ENCODE assay signal across 25 mouse cellular contexts in the genomic region with DNA sequence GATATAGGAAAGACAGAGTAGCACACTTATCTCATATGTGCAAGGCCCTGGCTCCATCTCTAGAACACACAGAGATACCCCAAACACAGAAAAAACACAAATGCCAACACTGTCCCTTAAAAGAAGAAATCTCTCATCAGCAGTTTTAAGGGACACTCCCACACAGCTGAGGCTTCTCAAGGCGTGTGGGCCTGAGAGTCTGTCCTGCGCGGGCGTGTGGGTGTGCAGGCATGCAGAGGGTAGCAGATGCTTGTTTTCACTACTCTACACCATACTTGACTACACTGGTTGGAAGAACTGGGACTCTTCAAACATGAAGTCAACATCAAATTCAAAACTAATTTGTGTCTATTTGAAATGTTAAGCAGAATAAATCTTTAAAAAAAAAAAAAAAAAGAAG. TPM values are rescaled to one million over a fixed set of nuclear protein-coding genes. Genes with fewer than 3 reads are reported as not detected.
DNase-seq lines count a peak whose midpoint lies in the region; TF ChIP-seq lines count a peak whose summit lies in the region.
"Had no signal": no experiment of that assay in that cellular context is flagged by ENCODE, and none has a peak within 500 bp of the region (broad histone marks: within the 10 kb centered on the region; RNA-seq: fewer than 3 reads in every experiment).

No protein-coding gene starts in this region.

- H3K27ac ChIP-seq in layer of hippocampus, adult 2 months = no peak overlapping the region
- H3K27ac ChIP-seq: forebrain, embryonic 13.5 days; hindbrain, embryonic 10.5 days; intestine, embryonic 15.5 days; kidney, embryonic 15.5 days; stomach, embryonic 15.5 days had no signal

- no peak overlapping the region for H3K4me3 ChIP-seq in layer of hippocampus, adult 2 months
- H3K4me3 ChIP-seq: forebrain, embryonic 13.5 days; heart, embryonic 12.5 days; hindbrain, embryonic 10.5 days; intestine, embryonic 15.5 days; kidney, embryonic 15.5 days; stomach, embryonic 15.5 days had no signal

- DNase-seq in layer of hippocampus, adult 2 months (ENCODE audit: low spot score in 2 of 2) = peak; percentile 51 to 76
- DNase-seq in layer of hippocampus, adult 9-10 months (ENCODE audit: low spot score) = no peak
- peak; percentile 55 to 67 for DNase-seq in right cerebral cortex, adult 2 months (ENCODE audit: low spot score in 2 of 2)
- DNase-seq in right cerebral cortex, postnatal 10 days (ENCODE audit: low spot score in 2 of 2) = no peak
- peak; percentile 72 for DNase-seq in layer of hippocampus, adult 9-11 months
- DNase-seq in right cerebral cortex, postnatal 36 days (ENCODE audit: low spot score in 2 of 2) = peak; percentile 63 to 78
- DNase-seq in embryo, embryonic 11 days = no peak
- DNase-seq: adrenal gland, adult 2 months; cerebellum, adult 11-12 months; cerebellum, postnatal 36 days; gastrocnemius, postnatal 25 days; heart, adult 18-20 months; heart, postnatal 10 days; kidney, postnatal 36 days; lung, postnatal 4 days had no signal

- TF ChIP-seq CTCF in layer of hippocampus, adult 2 months (conservative IDR thresholded peaks at IDR 0.05) = no peak

RNA-seq across cellular contexts. Expression of a gene that starts 16.6 kb away (rescaled TPM):
- 10 to 100 TPM; 76.1 to 76.8 TPM for total RNA-seq in layer of hippocampus, adult 2 months (2021)

RNA-seq across cellular contexts. Expression of a gene that starts 19.7 kb away (rescaled TPM):
- total RNA-seq in layer of hippocampus, adult 2 months (2021) = not detected
- total RNA-seq: gastrocnemius, postnatal 25 days; heart, adult 18-20 months; heart, postnatal 10 days; liver, adult 2 months; megakaryocyte-erythroid progenitor cell, adult 5-6 weeks; MEL; midbrain, postnatal 0 days had no signal

RNA-seq across cellular contexts. Expression of a gene that starts 44.8 kb away (rescaled TPM):
- 10 to 100 TPM; 15.1 to 15.4 TPM for total RNA-seq in layer of hippocampus, adult 2 months (2021)

Comparison
In these comparisons a context has a peak if more than half of its experiments do, and no peak if none do; other contexts are left out.
1. DNase-seq: peak in layer of hippocampus, adult 2 months (2 of 2), right cerebral cortex, adult 2 months (2 of 2), layer of hippocampus, adult 9-11 months (single experiment) and right cerebral cortex, postnatal 36 days (2 of 2); none in layer of hippocampus, adult 9-10 months (single experiment), right cerebral cortex, postnatal 10 days (0 of 2) and embryo, embryonic 11 days (single experiment).